19 mouse cellular contexts compared by ENCODE assay signal in the genomic region with DNA sequence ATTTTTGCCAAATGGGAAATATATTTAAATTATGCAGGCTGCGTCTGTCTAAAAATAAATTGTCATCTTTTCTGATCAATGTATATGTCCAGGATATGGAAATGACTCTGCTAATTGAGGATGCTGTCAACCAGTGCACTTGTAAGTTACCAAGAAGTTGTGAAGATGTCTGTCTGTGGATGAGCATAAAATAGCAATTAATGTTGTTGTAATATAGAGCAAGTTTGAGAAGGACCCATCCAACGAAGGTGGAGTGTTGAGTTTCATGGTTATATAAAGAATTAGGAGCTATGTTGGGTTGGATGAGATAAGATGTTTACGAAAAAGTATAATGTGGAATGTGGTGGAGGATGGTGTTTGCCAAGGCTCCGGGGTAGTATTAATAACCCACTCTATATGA.
DNase-seq lines count a peak whose midpoint lies in the region; ATAC-seq and TF ChIP-seq lines count a peak whose summit lies in the region.
"Had no signal": no experiment of that assay in that cellular context is flagged by ENCODE, and none has a peak within 500 bp of the region (broad histone marks: within the 10 kb centered on the region; RNA-seq: fewer than 3 reads in every experiment).

No protein-coding gene starts in this region.

- H3K27me3 ChIP-seq in cerebellum, adult 2 months (ENCODE audit: control insufficient read depth, insufficient read depth, low read length): no peaks in the 10 kb centered on the region
- H3K27me3 ChIP-seq: embryonic facial prominence, embryonic 15.5 days; heart, embryonic 13.5 days; hindbrain, embryonic 12.5 days had no signal

- peaks cover 23% of the 10 kb centered on the region for H3K4me1 ChIP-seq in cerebellum, adult 2 months (ENCODE audit: control insufficient read depth, insufficient read depth, low read length)
- H3K4me1 ChIP-seq: embryonic facial prominence, embryonic 15.5 days; hindbrain, embryonic 12.5 days had no signal

- no peak overlapping the region for H3K4me3 ChIP-seq in cerebellum, adult 2 months (replicated peaks; ENCODE audit: insufficient read depth, low read depth, low read length)
- no peak overlapping the region for H3K4me3 ChIP-seq in left cerebral cortex, adult 2 months
- H3K4me3 ChIP-seq: embryonic facial prominence, embryonic 15.5 days; erythroblast, embryonic 14.5 days; gastrocnemius, adult 2 months; heart, embryonic 13.5 days; hindbrain, embryonic 12.5 days had no signal

- ATAC-seq in frontal cortex, adult (ENCODE audit: low TSS enrichment): peak; percentile 55
- ATAC-seq: CD4-positive, CD25-positive, alpha-beta regulatory T cell, adult 4 months; inflammation-experienced regulatory T-cells, adult 6 months; intestine, postnatal 0 days had no signal

- WGBS in cerebellum, adult 2 months: 47% methylated on average over 4 of the region's 4 CpGs

- peak overlapping the region; percentile 46 for H3K27ac ChIP-seq in cerebellum, adult 2 months (ENCODE audit: insufficient read depth, low read length)
- peak overlapping the region; percentile 85 for H3K27ac ChIP-seq in left cerebral cortex, adult 2 months
- H3K27ac ChIP-seq: embryonic facial prominence, embryonic 15.5 days; gastrocnemius, adult 2 months; heart, embryonic 13.5 days; hindbrain, embryonic 12.5 days had no signal

- intact Hi-C loops in left cerebral cortex, adult 2 months (cut with DNase I): loop anchor here (1.0 to 2.0 kb wide), 3 partner anchors 28 to 117 kb away; no protein-coding TSS in a partner anchor
- intact Hi-C loops in left cerebral cortex, postnatal 10 days (cut with DNase I): loop anchor here (2.0 to 5.0 kb wide), 2 partner anchors 111 to 695 kb away; no protein-coding TSS in a partner anchor
- intact Hi-C loops in gastrocnemius, postnatal 14 days (cut with DNase I; ENCODE audit: low total_unique reads): loop anchor here (10.0 kb wide), 1 partner anchor 109 kb away; no protein-coding TSS in a partner anchor

- DNase-seq in cerebellum, adult 2 months: no peak
- DNase-seq in cerebellum, adult 11 months: no peak
- DNase-seq in frontal cortex, postnatal 14 days (ENCODE audit: low spot score in 2 of 2): no peak
- no peak for DNase-seq in left cerebral cortex, adult 2 months (ENCODE audit: extremely low spot score in 1 of 2, low spot score in 2 of 2)
- DNase-seq in left cerebral cortex, postnatal 10 days (ENCODE audit: extremely low spot score in 1 of 2, low spot score in 2 of 2): no peak
- DNase-seq in gastrocnemius, postnatal 14 days: no peak
- DNase-seq: adrenal gland, postnatal 10 days; B cell, adult 2 months; embryo, embryonic 11 days; heart, postnatal 36 days had no signal

- TF ChIP-seq CTCF in cerebellum, adult 2 months (IDR thresholded peaks at IDR 0.05; ENCODE audit: borderline replicate concordance, insufficient read depth, low read depth, low read length): no peak
- TF ChIP-seq CTCF in left cerebral cortex, adult 2 months (IDR thresholded peaks at IDR 0.05): no peak

- TF ChIP-seq POLR2A in cerebellum, adult 2 months (IDR thresholded peaks at IDR 0.05; ENCODE audit: borderline replicate concordance, insufficient read depth, low read length): no peak
